Mouse (Mus musculus) layer of hippocampus, adult 8-10 months (tissue): ENCODE measurements at regions not wholly inside any gene's neighbourhood (a gene's known extent, or its start where the extent isn't known, plus 50 kb on each side); places are given as distances from the start of the nearest gene placed in this dataset.

ENCODE experiments used
- DNase-seq, 2 experiments: peaks; one replicate each; pipeline ENCODE4 v3.0.0; 2022; ENCODE audit warnings: low spot score in 2 of 2

DNA sequence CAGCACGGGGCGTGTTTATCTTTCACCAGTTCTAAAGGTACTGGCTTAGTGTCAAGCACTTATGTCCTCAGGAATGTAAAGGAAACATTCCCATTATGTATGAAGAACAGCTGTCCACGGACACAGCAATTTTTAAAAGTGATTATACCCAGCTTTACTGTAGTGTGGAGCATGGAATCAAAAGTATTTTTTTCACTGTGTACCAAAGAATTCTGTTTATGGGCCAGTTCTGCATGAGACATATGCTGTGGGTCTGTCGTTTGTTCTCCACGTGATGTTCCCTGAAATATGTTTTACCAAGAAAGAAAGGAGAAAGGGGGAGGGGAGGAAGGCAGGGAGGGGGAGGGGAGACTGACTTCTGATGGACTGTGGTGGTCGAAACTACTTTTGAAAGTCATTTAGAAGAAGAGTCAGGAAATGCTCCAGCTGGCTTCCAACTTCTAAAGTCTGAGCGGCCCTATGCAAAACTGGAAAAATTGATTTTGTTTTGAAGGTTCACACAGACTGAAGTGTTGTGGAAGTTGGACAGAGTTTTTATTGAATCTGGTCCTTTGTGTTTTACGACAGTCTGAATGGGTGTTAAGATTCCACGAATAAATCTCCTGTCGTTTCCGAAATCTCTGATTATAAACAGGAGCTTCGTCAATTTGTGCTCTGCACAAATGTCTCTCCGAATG, 80.9 kb upstream of the Zeb2 start:
- DNase-seq = no peak

DNA sequence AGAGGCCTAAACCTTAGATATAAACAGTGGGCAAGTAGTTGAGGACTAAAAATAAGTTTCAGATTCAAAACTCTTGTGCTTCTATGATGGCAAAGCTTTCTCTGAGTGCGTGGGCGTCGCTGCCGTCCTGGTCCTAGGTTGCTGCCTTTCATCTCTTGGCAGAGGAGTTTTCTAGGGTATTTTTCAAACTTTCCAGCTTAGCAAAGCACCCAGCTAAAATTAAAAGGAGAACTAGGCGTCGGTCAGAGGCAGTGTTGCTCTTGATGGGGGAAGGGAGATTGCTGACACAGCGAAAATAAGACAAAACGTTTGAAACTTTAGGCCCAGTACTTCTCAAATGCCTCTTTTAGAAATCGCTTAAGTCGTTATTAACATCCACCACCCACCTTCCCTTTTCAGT, 80.1 kb upstream of the Zeb2 start:
- no peak for DNase-seq

DNA sequence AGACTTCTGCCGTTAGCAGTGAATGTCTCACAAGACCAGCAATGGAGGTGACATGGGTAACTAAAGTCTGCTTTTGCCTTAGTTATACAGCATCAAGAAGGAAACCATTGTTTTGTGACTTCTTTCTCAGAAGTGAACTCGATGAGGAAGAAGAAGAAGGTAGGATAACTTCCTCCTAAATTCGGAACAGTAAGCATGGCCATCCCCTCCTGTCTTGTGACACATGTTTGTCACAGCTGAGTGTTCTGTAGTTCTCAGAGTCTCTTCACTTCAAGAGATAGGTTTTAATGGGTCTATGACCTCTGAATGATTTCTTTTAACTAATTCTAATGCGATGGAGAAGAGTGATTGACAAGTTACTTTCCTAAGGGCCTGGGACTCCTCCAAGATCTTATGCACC, 79.3 kb upstream of the Zeb2 start:
- DNase-seq = no peak

DNA sequence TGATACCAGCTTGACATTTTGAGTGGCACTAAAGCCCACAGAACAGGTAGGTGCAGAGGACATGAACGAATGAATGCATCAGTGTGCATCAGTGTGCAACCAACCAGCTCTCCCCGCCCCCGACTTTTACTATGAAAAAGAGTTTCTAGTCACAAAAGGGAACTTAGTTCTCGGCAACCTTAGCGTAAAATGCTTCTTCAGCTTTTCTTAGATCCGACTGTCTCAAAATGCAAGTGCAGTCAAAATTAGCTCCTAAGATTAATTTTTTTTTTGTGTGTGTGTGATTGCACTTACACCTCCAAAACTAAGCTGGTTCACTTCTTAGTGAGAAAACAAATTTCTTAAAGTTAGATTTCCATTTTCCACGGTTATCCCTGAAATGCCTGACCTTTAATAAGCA, 77.1 kb upstream of the Zeb2 start:
- no peak for DNase-seq

DNA sequence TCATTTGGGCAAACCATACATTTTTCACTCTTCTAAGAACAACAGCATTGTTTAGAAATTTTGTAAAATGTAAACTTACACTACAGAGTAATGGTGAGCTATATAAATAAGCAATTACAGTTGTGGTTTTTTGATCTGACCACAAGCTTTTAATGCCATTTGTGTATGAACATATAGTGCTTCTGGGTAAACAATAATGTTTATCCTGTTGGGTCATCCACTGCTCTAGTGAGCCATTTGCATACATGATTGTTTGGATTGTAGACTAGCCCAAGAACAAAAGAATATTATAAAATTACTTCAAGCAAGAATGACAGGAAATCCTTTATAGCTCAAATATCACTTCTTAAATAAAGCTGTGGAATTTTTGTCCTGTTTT, 68.4 kb upstream of the Zeb2 start:
- DNase-seq = no peak

DNA sequence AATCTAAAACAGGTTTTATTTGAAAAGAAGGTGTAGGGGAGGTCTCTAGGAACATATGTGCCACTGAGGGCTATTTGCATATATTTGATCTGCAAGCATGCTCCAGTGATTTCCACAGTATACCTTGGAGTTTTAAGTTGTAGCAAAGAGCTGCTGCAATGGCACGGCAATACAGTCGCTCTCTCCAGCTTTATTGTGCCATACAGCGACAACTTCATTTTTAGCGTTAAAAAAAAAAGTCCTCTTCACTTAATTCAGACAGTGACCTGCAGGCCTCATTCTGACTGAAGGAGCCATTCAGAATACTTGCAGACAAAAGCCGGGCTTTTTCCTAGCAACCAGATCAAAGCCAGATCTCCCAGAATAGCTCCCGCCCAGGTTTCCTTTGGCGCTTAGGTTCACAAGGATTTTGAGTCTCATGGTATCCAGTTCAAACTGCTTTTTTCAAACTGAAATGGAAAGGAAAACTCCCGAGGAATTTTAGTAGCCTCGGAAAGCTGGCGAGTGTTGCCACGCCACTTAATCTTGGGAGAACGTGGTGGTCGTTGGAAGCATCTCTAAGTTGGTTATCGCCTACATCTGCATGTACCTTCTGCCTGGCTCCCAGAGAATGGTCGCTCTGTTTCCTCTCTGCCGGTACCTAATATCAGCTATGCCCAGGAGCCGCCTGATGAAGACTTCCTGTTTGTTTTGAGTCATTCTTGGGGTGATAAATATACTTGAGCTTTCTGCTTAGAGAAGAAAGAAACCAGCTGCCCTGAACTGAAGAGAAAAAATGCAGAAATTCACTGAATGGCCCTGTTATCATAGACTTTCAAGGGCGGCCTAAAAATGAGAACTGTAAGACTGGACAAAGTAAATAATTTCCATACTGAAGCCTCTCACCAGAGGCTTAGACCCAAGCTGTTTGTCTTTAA, 67.8 kb upstream of the Zeb2 start:
- no peak for DNase-seq

DNA sequence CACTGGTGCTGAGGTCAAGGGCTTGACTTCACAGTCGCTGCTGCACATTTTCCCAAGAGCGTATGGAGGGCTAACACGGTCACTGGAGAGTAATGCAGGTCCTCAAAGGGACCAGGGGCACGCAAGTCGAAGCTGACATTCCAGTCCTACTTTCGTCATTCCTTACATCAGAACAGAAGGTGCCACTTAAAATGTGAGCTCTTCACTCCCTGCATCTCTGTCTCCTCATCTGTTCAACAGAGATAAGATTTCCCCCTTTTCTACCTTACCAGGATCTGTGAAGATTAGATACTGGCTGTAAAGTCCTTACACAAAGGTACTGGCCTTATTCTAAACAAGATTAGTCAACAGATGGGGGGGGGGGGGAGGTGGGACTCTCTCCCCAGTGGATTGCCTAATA, 67.0 kb upstream of the Zeb2 start:
- DNase-seq = no peak

DNA sequence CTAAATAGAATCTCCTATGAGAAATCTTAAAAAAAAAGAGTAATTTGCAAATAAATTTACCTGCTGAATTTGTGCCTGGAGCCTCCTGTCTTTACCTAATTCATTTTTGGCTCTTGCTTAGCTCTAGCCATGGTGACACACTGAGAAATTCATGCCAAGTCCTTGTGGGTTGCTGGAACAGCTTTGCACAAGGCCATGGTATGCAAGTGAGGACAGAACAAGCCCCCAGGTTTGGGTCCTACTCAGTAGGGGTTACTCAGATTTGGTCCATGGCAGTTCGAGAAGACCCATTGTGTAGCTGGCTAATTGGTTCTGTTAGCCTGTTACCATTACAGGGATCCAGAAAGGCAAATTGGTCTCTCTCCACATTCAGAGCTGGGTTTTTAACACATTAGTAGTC, 65.7 kb upstream of the Zeb2 start:
- no peak for DNase-seq

DNA sequence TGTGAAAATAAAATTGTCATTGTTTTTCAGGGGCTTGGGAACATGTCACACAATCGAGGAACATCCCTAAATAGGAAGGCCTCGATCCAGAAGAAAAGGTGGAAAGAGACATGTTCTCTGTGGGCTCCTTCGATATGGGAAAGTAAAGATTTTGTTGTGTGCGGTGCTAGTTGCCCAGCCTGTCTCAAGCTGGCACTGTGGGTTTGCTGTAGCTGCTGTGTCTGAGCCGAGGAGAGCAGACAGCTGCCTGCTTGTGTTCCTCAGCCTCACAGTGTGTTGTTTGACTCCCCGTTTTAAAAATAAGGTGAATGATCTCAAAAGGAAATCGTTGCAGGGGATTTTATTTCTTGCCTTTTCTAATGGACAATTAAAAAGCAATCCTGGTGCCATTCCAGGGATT, 64.4 kb upstream of the Zeb2 start:
- DNase-seq = peak in 1 of 2 experiments; percentile 61

DNA sequence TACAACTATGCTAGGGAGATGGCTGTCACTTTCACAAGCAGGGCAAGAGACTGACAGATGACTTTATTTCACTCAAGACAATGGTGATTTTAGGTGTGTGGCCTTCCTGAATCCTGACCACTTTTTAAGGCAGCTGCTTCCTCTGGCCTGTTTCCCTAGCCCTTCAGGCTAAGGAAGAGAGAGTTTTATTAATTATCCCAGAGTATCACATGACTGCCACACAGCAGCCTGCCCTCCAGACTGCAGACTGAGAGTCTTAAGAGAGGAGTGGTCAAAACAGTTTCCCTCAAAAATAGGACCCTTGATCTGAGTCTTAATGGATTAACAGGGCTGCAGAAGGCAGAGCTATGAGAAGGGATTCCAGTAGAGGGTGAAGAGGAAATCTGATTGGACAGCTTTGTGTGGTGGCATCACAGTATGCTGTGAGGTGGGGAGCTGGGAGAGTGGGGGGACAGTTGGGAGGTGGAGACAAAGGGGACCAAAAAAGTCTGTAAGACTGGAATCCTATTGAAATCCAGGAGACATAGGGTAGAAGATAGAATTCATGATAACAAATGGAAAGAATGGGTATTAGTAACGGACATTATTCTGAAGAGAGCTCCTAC, 61.8 kb upstream of the Zeb2 start:
- no peak for DNase-seq

DNA sequence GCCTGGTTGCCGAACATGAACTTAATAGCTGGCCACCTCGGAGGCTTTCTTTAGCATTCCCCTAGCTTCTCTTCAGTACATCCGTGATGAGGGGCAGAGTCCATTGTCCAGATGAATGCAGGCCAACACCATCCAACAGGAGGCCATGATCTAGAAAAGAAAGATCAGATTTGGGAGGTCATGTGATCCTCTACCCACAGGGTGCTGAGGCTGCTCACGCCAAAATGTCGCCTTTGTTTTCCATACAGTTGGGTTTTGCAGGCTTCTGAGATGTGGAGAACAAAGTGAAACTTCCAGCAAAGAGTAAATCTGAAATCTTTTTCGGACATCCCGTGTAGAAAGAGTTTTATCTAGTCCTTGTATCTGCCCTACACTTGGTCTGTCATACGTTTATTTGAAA, 55.2 kb upstream of the Zeb2 start:
- no peak for DNase-seq

DNA sequence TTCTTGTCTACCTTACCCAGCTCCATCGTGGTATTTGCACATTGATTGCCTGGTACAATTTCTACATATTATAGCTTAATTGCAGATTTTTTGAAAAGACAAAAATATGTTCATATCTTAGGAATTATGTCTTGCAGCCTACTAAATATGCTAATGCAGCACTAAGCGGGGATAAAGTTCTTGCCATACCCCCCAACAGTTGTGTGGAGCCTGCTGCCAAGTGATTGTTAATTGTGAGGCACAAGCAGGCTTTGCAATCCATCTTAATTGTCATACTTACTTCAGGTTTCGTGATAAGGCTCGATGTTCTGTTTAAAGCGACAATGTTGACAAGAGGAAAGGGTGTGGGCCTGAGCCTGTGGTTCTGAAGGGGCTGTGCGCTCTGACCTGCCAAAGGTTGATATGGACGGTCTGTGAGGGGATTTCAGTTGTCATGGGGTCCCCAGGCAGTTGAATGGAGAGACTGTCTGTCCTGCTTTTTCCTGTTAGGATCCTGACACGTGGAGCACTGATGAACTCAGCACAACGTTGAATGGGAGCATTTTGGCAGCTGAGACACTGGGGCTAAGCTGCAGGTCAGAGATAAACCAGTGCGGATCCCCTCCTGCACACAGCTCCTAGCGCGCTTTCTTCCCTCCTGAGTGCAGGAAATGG, 54.5 kb upstream of the Zeb2 start:
- DNase-seq = peak in 1 of 2 experiments; percentile 30

DNA sequence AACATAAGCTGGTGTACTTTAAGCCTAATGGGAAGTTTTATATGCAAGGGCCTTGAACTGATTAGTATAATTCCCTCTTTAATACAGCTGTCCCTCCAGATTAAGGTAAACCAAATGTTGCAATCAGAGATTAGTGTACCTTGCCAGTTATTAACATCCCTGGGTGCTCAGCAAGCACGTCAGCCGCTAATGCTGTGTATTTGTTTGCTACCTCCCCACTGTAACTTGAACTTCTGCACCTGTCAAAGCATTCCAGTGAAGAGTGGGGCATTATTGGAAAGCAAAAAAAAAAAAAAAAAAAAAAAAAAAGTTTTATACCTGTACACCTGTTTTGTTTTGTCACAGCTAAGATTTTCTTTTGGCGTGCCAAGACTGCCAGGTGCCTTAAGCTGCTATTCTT, 53.1 kb upstream of the Zeb2 start:
- DNase-seq = no peak

DNA sequence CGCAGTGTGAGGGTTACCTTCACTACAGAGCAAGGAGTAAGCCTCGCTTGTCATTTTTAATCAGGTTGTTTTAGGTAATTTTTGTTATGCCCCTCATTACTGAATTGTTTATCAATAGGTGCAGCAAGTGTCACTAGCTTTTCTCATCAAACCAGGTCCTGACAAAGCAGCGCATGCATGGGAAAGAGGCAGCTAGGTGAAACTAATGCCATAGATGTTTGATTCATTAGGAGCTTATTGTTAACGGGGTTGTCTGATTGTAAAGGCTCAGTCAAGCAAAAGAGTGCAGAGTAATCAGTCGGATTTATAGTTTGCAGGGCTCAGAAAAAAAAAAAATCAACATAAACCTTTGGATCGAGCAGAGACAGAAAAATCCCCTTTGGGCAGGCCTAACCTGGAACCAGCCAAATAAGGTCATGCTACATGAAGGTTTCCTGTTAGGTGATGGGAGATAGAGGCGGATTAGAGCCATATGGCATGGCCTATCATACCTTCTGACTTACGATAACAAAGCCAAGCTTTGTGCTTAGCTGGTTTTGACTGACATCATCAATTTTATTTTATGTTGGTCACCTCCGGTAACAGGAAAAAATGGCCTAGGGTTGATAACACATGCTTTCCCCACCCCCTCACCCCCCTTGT, 52.4 kb upstream of the Zeb2 start:
- DNase-seq = no peak

DNA sequence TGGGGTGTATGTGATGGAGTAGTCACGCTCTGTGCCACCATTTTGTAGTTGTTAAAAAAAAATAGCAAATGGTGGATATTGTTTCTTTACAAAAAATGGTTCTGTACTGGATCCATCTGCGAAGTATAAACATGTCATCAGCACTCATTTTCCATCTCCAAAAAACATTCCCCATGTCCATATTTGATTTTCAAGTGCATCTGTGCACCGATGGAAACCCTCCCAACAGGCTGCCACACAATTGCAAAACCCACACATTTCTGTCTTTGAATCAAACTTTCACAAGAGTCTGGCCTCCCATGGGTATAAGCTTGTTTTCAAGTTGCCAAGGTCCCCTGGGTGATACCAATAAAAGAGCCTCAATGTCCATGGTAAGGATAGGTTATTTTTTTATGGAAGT, 51.4 kb upstream of the Zeb2 start:
- DNase-seq = peak; percentile 53 to 58
